Mouse (Mus musculus) cerebellum, postnatal 4 days (tissue): ENCODE results near the gene Btbd35f1.
"Not testable (repeated sequence)": the region's sequence is repeated elsewhere in the genome, so short reads cannot be mapped to it uniquely, and the experiment has no call there.

ENCODE experiments used
- DNase-seq, 2 experiments: peaks; one replicate each; pipeline ENCODE4 v3.0.0; 2022; ENCODE audit warnings: low spot score in 2 of 2, mixed read lengths in 1 of 2

Btbd35f1 gene

GRCm38 (mm10) chrX:32559755-32560154, at the start of gene Btbd35f1:
Btbd35f1 (plus strand) TSS chrX:32560055.
- not testable (repeated sequence) for DNase-seq

- not testable (repeated sequence) for DNase-seq
These were observed 31.2 kb downstream of the Btbd35f1 start for GRCm38 (mm10) chrX:32590878-32591542.

- DNase-seq, result not testable (repeated sequence)
These were observed 41.2 kb downstream of the Btbd35f1 start for GRCm38 (mm10) chrX:32601008-32601407.

- DNase-seq, result peak in 1 of 2 experiments; percentile 8
These were observed 41.6 kb downstream of the Btbd35f1 start for GRCm38 (mm10) chrX:32601425-32601824.
